Mouse (Mus musculus) kidney, adult 9 months (tissue): ENCODE measurements around the gene Insrr.
"Not testable (repeated sequence)": the region's sequence is repeated elsewhere in the genome, so short reads cannot be mapped to it uniquely, and the experiment has no call there.

Source experiments
- DNase-seq: peaks from one replicate; pipeline ENCODE4 v3.0.0; 2022

Gene Insrr

DNA sequence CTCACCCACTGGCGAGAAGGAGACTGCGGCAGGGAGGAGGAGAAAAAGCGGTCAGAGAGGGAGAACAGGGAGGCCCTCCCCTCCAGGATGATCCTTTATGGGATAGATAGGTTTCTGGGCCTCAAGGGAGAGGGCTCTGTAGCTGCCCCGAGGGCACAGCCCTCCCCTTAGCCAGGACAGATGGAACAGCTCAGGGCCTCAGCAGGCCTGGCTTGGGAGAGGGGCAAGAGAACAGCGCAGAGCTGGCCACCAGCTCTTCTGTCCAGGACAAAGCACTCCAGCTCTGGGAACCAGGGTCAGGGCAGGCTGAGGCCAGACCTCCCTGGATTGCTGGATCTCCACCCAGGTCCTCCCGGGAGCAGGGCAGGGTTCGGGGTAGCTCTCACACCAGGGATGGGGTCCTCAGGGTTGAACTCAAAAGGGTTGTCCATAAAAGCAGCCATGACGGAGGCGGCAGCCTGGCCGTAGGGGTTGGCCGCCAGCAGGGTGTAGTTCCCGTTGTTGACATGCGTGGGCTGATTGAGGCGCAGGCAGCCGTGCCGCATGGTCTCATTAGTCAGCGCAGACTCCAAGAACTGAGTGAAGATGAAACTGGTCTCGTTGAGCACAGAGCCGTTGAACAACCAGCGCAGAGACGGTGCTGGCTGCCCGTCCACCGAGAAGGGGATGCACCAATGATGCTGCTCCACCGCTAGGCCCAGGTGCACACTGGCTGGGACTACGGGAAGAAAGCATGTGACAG lies 13.3 kb upstream of the Insrr start:
- DNase-seq = no peak

DNA sequence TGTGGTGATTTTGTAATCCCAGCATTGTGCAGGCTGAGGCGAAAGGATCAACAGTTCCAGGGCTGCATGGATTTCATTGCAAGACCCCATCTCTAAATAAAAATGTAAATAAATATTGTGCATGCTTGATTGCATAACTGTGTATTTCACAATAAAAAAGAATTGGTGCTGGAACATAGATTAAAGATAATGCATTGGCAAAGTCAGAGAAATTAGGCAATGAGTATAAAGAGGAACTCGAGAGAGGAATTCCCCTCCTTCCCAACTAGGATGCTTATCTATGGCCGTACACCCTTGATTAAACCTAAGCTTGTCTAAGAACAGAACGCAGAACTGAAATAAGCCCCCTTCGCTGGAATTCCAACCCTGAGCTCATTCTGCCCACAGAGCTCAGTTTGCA lies 11.6 kb upstream of the Insrr start:
- no peak for DNase-seq

- no peak for DNase-seq
These were observed 11.0 kb upstream of the Insrr start for GRCm38 (mm10) chr3:87785626-87786214.

- DNase-seq = no peak
These were observed 7.5 kb upstream of the Insrr start for GRCm38 (mm10) chr3:87789248-87789647.

- no peak for DNase-seq
These were observed 7.0 kb upstream of the Insrr start for GRCm38 (mm10) chr3:87789768-87790167.

DNA sequence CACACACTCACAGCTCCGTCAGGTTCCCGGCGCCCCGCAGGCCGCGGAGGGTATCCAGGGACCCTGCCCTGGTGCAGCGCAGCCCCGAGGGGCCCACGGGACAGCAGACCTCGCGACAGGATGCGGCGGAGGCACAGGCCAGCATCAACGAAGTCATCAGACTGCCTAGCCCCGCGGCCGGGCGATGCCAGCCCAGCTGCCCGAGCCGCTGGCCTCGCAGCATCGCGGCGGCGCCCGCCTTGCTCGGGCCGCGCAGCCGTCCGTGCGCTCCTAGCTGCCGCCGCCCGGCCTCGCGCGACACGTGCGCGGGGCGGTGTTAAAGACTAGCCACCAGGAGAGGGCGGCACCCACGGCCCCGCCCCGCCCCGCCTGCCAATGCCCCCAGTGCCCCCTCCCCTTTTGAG lies 1.8 kb upstream of the Insrr start, which contains the start of gene Ntrk1:
Gene Ntrk1, minus strand, starts transcription at position 241 of the 404 bp plus-strand sequence.
- no peak for DNase-seq

DNA sequence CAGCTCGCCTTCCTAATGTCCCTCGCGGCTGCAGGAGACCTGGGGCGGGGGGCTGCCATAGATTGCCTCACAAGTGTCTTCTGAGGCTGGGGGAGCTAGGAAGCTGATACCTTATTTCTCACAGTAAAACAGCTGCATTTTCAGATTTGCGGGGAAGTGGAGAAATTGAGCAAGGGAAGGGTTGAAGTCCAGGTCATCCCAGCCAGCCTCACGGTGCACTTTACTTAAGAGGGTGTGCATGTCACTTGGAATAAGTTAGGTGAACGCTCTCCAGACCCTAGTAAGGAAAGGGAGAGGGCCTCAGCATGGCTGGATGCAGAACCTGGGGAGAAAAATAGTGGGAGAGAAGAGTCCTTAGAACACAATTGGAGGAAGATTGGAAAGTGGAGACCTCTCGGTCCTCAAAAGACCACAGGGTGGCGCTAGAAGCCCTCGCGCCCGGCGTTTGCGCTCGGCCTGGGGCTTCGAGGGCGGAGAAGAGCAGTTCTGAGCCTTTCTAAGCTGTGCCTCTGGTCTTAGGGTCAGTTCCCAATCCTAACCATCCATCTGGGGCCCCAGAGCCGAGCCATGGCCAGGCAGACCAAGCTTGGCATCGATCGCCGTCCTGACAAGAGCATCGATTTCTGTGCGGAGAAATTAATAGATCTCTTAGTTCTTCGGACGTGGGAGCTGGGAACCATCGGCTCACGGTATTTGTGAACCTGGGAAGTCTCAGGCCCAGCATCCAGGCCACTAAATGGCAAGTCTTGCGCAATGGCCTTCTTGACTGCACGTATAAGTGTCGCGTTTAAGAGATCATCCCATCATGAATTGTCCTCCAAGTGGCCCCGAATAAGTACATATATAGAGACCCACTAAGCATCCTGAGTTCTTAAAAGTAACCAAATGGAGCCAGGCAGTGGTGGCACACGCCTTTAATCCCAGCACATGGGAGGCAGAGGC lies 1.1 kb upstream of the Insrr start:
- peak; percentile 59 for DNase-seq

GRCm38 (mm10) chr3:87801681-87802080 lies 4.9 kb downstream of the Insrr start:
- no peak for DNase-seq

GRCm38 (mm10) chr3:87804038-87804677 lies 7.4 kb downstream of the Insrr start:
- no peak for DNase-seq

DNA sequence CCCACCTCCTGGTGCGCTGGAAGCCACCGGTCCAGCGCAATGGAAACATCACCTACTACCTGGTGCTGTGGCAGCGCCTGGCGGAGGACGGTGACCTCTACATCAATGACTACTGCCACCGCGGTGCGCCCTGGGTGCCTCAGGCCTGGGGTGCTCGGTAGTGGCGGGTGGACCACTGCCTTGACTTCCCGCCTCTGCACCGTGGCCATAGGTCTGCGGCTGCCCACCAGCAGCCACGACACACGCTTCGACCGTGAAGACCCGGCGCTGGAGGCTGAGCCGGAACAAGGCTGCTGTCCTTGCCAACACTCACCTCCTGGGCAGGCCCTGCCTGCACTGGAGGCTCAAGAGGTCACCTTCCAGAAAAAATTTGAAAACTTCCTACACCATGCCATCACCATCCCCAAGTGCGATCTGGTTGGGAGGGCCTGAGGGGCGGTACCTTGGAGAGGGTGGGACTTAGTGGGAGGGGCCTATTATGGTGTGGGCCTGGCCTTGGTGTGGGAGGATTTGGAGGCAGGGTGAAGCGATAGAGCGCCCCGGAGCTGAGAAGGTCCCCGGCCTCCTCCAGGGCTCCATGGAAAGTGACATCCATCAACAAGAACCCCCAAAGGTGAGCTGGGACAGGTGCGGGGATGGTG lies 12.7 kb downstream of the Insrr start:
- no peak for DNase-seq

DNA sequence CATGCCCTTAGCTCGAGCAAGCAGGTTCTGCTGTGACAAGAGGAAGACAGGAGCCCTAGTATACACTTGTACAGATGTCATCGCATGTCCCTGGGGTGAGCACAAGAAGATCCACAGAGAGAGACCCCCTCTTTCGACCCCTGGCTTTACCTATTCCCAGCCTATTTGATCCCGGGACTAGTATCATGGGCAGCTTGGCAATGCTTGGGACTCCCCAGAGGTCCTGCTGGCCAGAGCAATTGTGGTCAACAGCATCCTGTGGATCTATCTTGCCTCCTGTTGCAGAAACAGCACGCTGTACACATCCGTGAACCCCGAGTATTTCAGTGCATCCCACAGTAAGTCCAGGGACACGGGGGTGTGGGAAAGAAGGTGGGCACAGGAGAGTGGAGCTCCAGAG lies 14.5 kb downstream of the Insrr start:
- no peak for DNase-seq

DNA sequence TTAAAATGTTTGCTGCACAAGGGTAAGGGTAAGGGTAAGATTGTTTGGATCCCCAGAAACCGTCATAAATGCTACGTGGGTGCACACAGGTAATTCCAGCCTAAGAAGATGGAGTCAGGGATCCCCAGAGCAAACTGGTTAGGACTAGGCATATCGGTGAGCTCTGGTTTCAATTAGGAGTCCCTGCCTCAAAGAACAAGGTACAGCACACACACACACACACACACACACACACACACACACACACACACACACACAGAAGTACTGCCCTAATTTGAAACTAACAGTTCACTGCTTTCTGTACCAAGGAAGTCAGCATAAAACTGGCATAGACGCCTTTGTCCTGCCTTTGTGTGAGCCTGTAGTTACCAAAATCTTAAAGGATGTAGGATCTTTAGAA lies 15.7 kb downstream of the Insrr start:
- DNase-seq = no peak

GRCm38 (mm10) chr3:87812873-87813272 lies 16.1 kb downstream of the Insrr start:
- peak; percentile 26 for DNase-seq

DNA sequence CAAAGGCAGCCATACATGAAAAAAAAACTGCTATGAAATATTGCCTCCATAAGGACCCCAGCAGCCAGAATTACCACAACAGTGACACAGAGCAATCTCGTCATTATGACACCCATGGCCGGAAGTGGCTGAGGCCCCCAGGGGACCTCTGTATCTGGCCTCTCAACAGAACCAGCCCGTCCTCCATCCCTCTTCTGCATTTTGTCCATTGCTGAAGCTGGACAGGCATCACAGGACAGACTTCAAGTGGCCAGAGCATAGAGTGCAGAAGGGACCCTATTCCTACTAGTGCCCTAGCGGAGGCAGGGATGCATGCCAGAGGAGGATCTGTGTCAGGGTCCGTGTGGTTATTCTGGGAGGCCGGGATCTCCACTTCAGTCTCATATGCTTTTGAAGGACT lies 19.4 kb downstream of the Insrr start:
- peak; percentile 34 for DNase-seq

GRCm38 (mm10) chr3:87816646-87817093 lies 19.9 kb downstream of the Insrr start:
- peak; percentile 84 for DNase-seq

- no peak for DNase-seq
These were observed 21.5 kb downstream of the Insrr start for GRCm38 (mm10) chr3:87818226-87818625.

GRCm38 (mm10) chr3:87824206-87824605 lies 27.5 kb downstream of the Insrr start, which contains the start of gene Pear1:
Gene Pear1 (minus strand): TSS chr3:87824306.
- DNase-seq = not testable (repeated sequence)

DNA sequence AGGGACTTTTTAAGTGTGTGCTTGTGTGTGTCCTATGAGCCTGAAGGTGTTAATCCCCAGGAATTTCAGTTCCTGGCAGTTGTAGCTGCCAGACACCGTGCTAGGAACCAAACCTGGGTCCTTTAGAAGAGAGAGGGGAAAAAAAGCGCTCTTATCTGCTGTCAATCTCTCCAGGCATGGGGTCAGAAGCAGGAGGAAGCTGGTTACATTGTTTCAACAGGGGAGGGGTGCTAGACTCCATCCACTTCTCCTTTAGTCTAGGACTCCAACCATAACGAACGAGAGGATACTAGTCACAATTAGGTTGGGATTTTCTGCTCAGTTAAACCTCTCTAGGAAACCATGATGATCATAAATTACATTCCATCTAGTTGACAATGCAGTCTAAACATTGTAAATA lies 31.7 kb downstream of the Insrr start:
- no peak for DNase-seq

DNA sequence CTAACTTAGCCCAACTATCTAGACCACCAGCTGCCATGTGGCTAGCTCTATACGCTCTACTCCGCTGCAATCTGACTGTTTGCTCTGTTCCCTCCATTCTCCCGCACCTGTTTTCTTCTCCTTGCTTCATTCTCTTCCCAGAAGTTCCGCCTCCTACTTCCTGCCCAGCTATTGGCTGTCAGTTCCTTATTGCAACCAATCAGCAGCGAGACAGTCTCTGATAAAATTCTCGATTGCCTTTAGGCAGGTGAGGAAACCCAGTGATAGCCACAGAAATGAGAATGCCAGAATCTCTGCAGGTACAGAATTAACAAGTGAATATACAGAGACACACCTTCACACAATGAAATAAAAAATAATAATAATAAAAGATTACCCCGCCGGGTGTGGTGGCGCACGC lies 32.3 kb downstream of the Insrr start:
- DNase-seq = no peak

DNA sequence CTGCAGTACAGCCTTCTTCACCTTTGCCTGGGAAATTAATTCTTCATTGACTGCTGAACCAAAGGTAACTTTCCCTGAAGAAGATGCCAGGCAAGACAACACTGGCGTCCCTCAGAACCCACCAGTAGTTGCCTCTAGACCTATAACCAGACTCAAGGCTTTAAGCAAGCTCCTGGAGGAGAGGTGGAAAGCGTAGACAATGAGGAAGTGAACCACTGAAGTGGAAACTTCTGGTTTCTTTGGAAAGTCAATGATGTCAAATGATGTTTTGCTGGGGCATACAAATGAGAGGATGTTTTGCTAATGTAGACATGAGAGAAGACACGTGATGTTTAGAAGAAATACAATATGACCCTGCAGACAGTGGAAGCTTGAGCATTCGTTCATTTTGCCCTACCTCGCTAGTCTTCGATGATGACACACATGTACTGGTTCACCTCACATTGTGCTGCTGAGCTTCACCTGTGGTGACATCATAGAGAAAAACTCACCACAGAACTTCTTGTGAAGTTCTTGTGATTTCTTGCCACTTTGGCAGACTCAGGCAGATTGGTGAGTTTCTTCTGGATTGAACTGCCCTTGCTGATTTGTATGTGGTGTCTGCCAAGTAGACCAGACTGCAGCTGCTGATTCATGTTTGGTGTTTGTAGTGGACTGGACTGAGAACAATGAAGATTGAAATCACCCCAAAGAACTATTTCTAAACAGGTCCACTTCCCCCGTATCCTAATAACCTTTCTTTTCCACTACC lies 35.5 kb downstream of the Insrr start:
- DNase-seq = no peak

GRCm38 (mm10) chr3:87833482-87833881 lies 36.7 kb downstream of the Insrr start:
- DNase-seq = no peak

DNA sequence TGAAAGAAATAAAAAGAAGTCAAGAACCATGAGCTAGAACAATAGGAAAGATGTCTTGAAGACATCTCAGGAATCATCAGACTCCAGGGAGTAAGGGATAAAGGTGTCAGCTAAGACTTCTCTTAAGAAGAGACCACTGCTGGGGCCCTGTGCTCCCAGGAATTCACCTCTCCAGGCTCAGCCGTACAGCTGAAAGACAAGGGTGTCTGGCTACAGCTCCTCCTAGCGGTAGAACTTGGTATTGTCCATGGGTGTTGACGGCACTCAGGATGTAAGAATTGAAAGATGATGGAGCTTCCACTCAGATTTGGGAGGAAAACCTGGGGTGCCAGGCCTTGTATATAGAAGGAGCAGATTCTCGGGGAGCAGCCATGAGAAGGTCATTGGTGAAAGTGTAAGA lies 41.9 kb downstream of the Insrr start:
- peak; percentile 78 for DNase-seq
